Mouse (Mus musculus) frontal cortex, adult (tissue): ENCODE measurements around the gene Gm20773.
"Not testable (repeated sequence)": the region's sequence is repeated elsewhere in the genome, so short reads cannot be mapped to it uniquely, and the experiment has no call there.

Source experiments
- ATAC-seq: cut with Nextera tagmentation; 2 replicates; pipeline ENCODE4 v1.9.2; 2017; ENCODE audit warnings: mild to moderate bottlenecking, moderate library complexity, mixed read lengths; ENCODE audit not compliant: low TSS enrichment

The Gm20773 gene

GRCm38 (mm10) chrY:13493726-13494125 lies at the start of gene Gm20773:
Gm20773 (plus strand) TSS chrY:13494026.
- not testable (repeated sequence) for ATAC-seq

GRCm38 (mm10) chrY:13465479-13465878 lies 28.3 kb upstream of the Gm20773 start, which contains the start of gene Gm21866:
Gm21866 (minus strand) TSS chrY:13465579.
- not testable (repeated sequence) for ATAC-seq
